ENCODE assay signal across 19 mouse cellular contexts in genomic region chr2:29034542-29035475, GRCm38 (mm10). TPM values are rescaled to one million over a fixed set of nuclear protein-coding genes. Genes with fewer than 3 reads are reported as not detected.
DNase-seq lines count a peak whose midpoint lies in the region; ATAC-seq and TF ChIP-seq lines count a peak whose summit lies in the region.
"Had no signal": no experiment of that assay in that cellular context is flagged by ENCODE, and none has a peak within 500 bp of the region (broad histone marks: within the 10 kb centered on the region; RNA-seq: fewer than 3 reads in every experiment).

No protein-coding gene starts in this region.

- ATAC-seq in forebrain, embryonic 12.5 days (ENCODE audit: low FRiP score): 0 out of 2 replicates have a peak, but pooled peaks have one; percentile 36
- ATAC-seq in forebrain, postnatal 0 days: no peak
- no peak for ATAC-seq in midbrain, embryonic 12.5 days (ENCODE audit: low FRiP score, low read depth)
- ATAC-seq in midbrain, embryonic 15.5 days (replicated peaks): no peak
- peak; percentile 53; the same call in 1 of the 2 replicates for ATAC-seq in liver, embryonic 11.5 days (replicated peaks; ENCODE audit: low FRiP score)
- ATAC-seq in stomach, embryonic 16.5 days (ENCODE audit: insufficient read depth, low FRiP score): peak; percentile 58; the same call in 1 of the 2 replicates
- ATAC-seq in cerebellum, adult (ENCODE audit: insufficient number of reproducible peaks, low FRiP score, low TSS enrichment): no peak

- no peaks in the 10 kb centered on the region for H3K36me3 ChIP-seq in forebrain, embryonic 12.5 days (replicated peaks)
- no peaks in the 10 kb centered on the region for H3K36me3 ChIP-seq in forebrain, postnatal 0 days (ENCODE audit: insufficient read depth)
- no peaks in the 10 kb centered on the region for H3K36me3 ChIP-seq in midbrain, embryonic 12.5 days
- no peaks in the 10 kb centered on the region for H3K36me3 ChIP-seq in midbrain, embryonic 15.5 days (replicated peaks)
- no peaks in the 10 kb centered on the region for H3K36me3 ChIP-seq in liver, embryonic 11.5 days (ENCODE audit: control insufficient read depth, insufficient read depth, low read length)
- no peaks in the 10 kb centered on the region for H3K36me3 ChIP-seq in stomach, embryonic 16.5 days (ENCODE audit: control insufficient read depth, insufficient read depth, low read length)
- H3K36me3 ChIP-seq: embryonic facial prominence, embryonic 12.5 days; heart, embryonic 12.5 days; hindbrain, embryonic 15.5 days; limb, embryonic 12.5 days had no signal

- no peak overlapping the region for H3K4me2 ChIP-seq in forebrain, embryonic 12.5 days
- no peak overlapping the region for H3K4me2 ChIP-seq in forebrain, postnatal 0 days (ENCODE audit: low read depth)
- no peak overlapping the region for H3K4me2 ChIP-seq in midbrain, embryonic 12.5 days (replicated peaks)
- no peak overlapping the region for H3K4me2 ChIP-seq in midbrain, embryonic 15.5 days
- H3K4me2 ChIP-seq in liver, embryonic 11.5 days: no peak overlapping the region
- H3K4me2 ChIP-seq in stomach, embryonic 16.5 days (ENCODE audit: low read depth, low read length): no peak overlapping the region
- H3K4me2 ChIP-seq: embryonic facial prominence, embryonic 12.5 days; heart, embryonic 12.5 days; hindbrain, embryonic 15.5 days; limb, embryonic 12.5 days had no signal

- no peak overlapping the region for H3K27ac ChIP-seq in forebrain, embryonic 12.5 days
- H3K27ac ChIP-seq in forebrain, postnatal 0 days (ENCODE audit: low read depth, low read length): no peak overlapping the region
- H3K27ac ChIP-seq in midbrain, embryonic 12.5 days (replicated peaks): peak overlapping the region; percentile 20; the same call in 1 of the 2 replicates
- no peak overlapping the region for H3K27ac ChIP-seq in midbrain, embryonic 15.5 days
- peak overlapping the region; percentile 68 for H3K27ac ChIP-seq in liver, embryonic 11.5 days (ENCODE audit: low read depth, low read length)
- H3K27ac ChIP-seq in stomach, embryonic 16.5 days (ENCODE audit: low read length): no peak overlapping the region
- H3K27ac ChIP-seq: embryonic facial prominence, embryonic 12.5 days; hindbrain, embryonic 15.5 days; limb, embryonic 12.5 days had no signal

- no peak overlapping the region for H3K4me3 ChIP-seq in forebrain, embryonic 12.5 days (replicated peaks)
- no peak overlapping the region for H3K4me3 ChIP-seq in forebrain, postnatal 0 days (ENCODE audit: low read depth, low read length)
- no peak overlapping the region for H3K4me3 ChIP-seq in midbrain, embryonic 12.5 days
- H3K4me3 ChIP-seq in midbrain, embryonic 15.5 days: no peak overlapping the region
- H3K4me3 ChIP-seq in liver, embryonic 11.5 days (ENCODE audit: low read depth, low read length): no peak overlapping the region
- no peak overlapping the region for H3K4me3 ChIP-seq in stomach, embryonic 16.5 days (replicated peaks; ENCODE audit: low read length)
- H3K4me3 ChIP-seq: embryonic facial prominence, embryonic 12.5 days; heart, embryonic 12.5 days; hindbrain, embryonic 15.5 days; limb, embryonic 12.5 days had no signal

- no peaks in the 10 kb centered on the region for H3K9me3 ChIP-seq in forebrain, embryonic 12.5 days
- no peaks in the 10 kb centered on the region for H3K9me3 ChIP-seq in forebrain, postnatal 0 days (ENCODE audit: low read length)
- no peaks in the 10 kb centered on the region for H3K9me3 ChIP-seq in midbrain, embryonic 12.5 days
- H3K9me3 ChIP-seq in midbrain, embryonic 15.5 days: no peaks in the 10 kb centered on the region
- H3K9me3 ChIP-seq in liver, embryonic 11.5 days (ENCODE audit: control insufficient read depth, low read length): no peaks in the 10 kb centered on the region
- no peaks in the 10 kb centered on the region for H3K9me3 ChIP-seq in stomach, embryonic 16.5 days (replicated peaks; ENCODE audit: control insufficient read depth, low read length)
- H3K9me3 ChIP-seq: embryonic facial prominence, embryonic 12.5 days; heart, embryonic 12.5 days; hindbrain, embryonic 15.5 days; limb, embryonic 12.5 days had no signal

- DNase-seq in forebrain, postnatal 0 days: no peak
- DNase-seq in liver, embryonic 11.5 days (ENCODE audit: low spot score): no peak
- DNase-seq in cerebellum, postnatal 4 days (ENCODE audit: low spot score in 2 of 2): no peak
- DNase-seq: adrenal gland, adult 8-10 months; cerebellum, adult 18-20 months; cerebellum, postnatal 36 days; layer of hippocampus, adult 9-11 months; right cerebral cortex, adult 18-20 months had no signal

- WGBS in forebrain, embryonic 12.5 days: 27% methylated on average over 20 of the region's 20 CpGs
- 30% methylated on average over 20 of the region's 20 CpGs for WGBS in forebrain, postnatal 0 days
- WGBS in midbrain, embryonic 12.5 days: 29% methylated on average over 20 of the region's 20 CpGs
- WGBS in midbrain, embryonic 15.5 days: 31% methylated on average over 20 of the region's 20 CpGs
- 62% methylated on average over 20 of the region's 20 CpGs for WGBS in liver, embryonic 11.5 days
- 52% methylated on average over 20 of the region's 20 CpGs for WGBS in stomach, embryonic 16.5 days

- H3K4me1 ChIP-seq in forebrain, embryonic 12.5 days: peaks cover 39% of the 10 kb centered on the region
- H3K4me1 ChIP-seq in forebrain, postnatal 0 days (ENCODE audit: insufficient read depth): no peaks in the 10 kb centered on the region
- peaks cover 34% of the 10 kb centered on the region for H3K4me1 ChIP-seq in midbrain, embryonic 12.5 days
- peaks cover 21% of the 10 kb centered on the region for H3K4me1 ChIP-seq in midbrain, embryonic 15.5 days
- peaks cover 3% of the 10 kb centered on the region; the same call in 1 of the 2 replicates for H3K4me1 ChIP-seq in liver, embryonic 11.5 days (replicated peaks; ENCODE audit: control insufficient read depth, insufficient read depth, low read length)
- no peaks in the 10 kb centered on the region; the same call in 1 of the 2 replicates for H3K4me1 ChIP-seq in stomach, embryonic 16.5 days (ENCODE audit: control insufficient read depth, insufficient read depth, low read length)

- no peak for TF ChIP-seq CTCF in forebrain, postnatal 0 days (IDR thresholded peaks at IDR 0.05; ENCODE audit: low read depth)

- no peak overlapping the region for H3K9ac ChIP-seq in forebrain, embryonic 12.5 days
- no peak overlapping the region for H3K9ac ChIP-seq in forebrain, postnatal 0 days
- no peak overlapping the region for H3K9ac ChIP-seq in midbrain, embryonic 12.5 days (replicated peaks)
- H3K9ac ChIP-seq in midbrain, embryonic 15.5 days: no peak overlapping the region
- no peak overlapping the region for H3K9ac ChIP-seq in liver, embryonic 11.5 days (ENCODE audit: low read depth, low read length)
- H3K9ac ChIP-seq in stomach, embryonic 16.5 days (ENCODE audit: low read length): no peak overlapping the region
- H3K9ac ChIP-seq: embryonic facial prominence, embryonic 12.5 days; heart, embryonic 12.5 days; hindbrain, embryonic 15.5 days; limb, embryonic 12.5 days had no signal

- peaks cover 97% of the 10 kb centered on the region for H3K27me3 ChIP-seq in forebrain, embryonic 12.5 days
- peaks cover 31% of the 10 kb centered on the region for H3K27me3 ChIP-seq in forebrain, postnatal 0 days (ENCODE audit: insufficient read depth, low read length)
- H3K27me3 ChIP-seq in midbrain, embryonic 12.5 days: peaks cover 79% of the 10 kb centered on the region
- H3K27me3 ChIP-seq in midbrain, embryonic 15.5 days (replicated peaks): 0 out of 2 replicates have a peak, but pooled peaks cover 18% of the 10 kb centered on the region
- peaks cover 10% of the 10 kb centered on the region for H3K27me3 ChIP-seq in liver, embryonic 11.5 days (replicated peaks; ENCODE audit: control insufficient read depth, insufficient read depth, low read length)
- no peaks in the 10 kb centered on the region for H3K27me3 ChIP-seq in stomach, embryonic 16.5 days (ENCODE audit: control insufficient read depth, insufficient read depth, low read length)

RNA-seq across cellular contexts. Expression of gene Cfap77, which starts 20.1 kb away (rescaled TPM):
- polyA plus RNA-seq in forebrain, embryonic 12.5 days (2016; fragmentation: Nextera tagmentation; extraction: Ambion mirVana): 0.19 and 0.26 TPM in 2 replicates
- 0.57 TPM in 1 of 2 replicates, not detected in the other for total RNA-seq in forebrain, postnatal 0 days (2014; rRNA removed)
- 0.43 and 0.59 TPM in 2 replicates for polyA plus RNA-seq in forebrain, postnatal 0 days (2015; fragmentation: Nextera tagmentation; extraction: Ambion mirVana)
- polyA plus RNA-seq in midbrain, embryonic 12.5 days (2016; fragmentation: Nextera tagmentation; extraction: Ambion mirVana): 0.47 and 0.64 TPM in 2 replicates
- 0.82 and 1.3 TPM in 2 replicates for polyA plus RNA-seq in midbrain, embryonic 15.5 days (2015; fragmentation: Nextera tagmentation; extraction: Ambion mirVana)
- polyA plus RNA-seq in liver, embryonic 11.5 days (2014; fragmentation: Nextera tagmentation; extraction: Ambion mirVana): 0.25 and 0.71 TPM in 2 replicates
- polyA plus RNA-seq in stomach, embryonic 16.5 days (2015; fragmentation: Nextera tagmentation; extraction: Ambion mirVana): 0.29 and 0.62 TPM in 2 replicates
- total RNA-seq: heart, postnatal 25 days; neutrophil, adult 5-6 weeks had no signal

RNA-seq across cellular contexts. Expression of gene Ttf1, which starts 25.3 kb away (rescaled TPM):
- 10.9 and 12.5 TPM in 2 replicates for polyA plus RNA-seq in forebrain, embryonic 12.5 days (2016; fragmentation: Nextera tagmentation; extraction: Ambion mirVana)
- 8.5 and 72.5 TPM in 2 replicates for total RNA-seq in forebrain, postnatal 0 days (2014; rRNA removed)
- polyA plus RNA-seq in forebrain, postnatal 0 days (2015; fragmentation: Nextera tagmentation; extraction: Ambion mirVana): 2.2 and 3.4 TPM in 2 replicates
- 13.8 and 15.5 TPM in 2 replicates for polyA plus RNA-seq in midbrain, embryonic 12.5 days (2016; fragmentation: Nextera tagmentation; extraction: Ambion mirVana)
- polyA plus RNA-seq in midbrain, embryonic 15.5 days (2015; fragmentation: Nextera tagmentation; extraction: Ambion mirVana): 8.0 and 8.9 TPM in 2 replicates
- polyA plus RNA-seq in liver, embryonic 11.5 days (2014; fragmentation: Nextera tagmentation; extraction: Ambion mirVana): 11.0 and 11.1 TPM in 2 replicates
- 10.0 and 10.4 TPM in 2 replicates for polyA plus RNA-seq in stomach, embryonic 16.5 days (2015; fragmentation: Nextera tagmentation; extraction: Ambion mirVana)

Comparison
In these comparisons a context has a peak if more than half of its experiments do, and no peak if none do; other contexts are left out.
1. ATAC-seq: peak in forebrain, embryonic 12.5 days (single experiment), liver, embryonic 11.5 days (single experiment) and stomach, embryonic 16.5 days (single experiment); none in forebrain, postnatal 0 days (single experiment), midbrain, embryonic 12.5 days (single experiment), midbrain, embryonic 15.5 days (single experiment) and cerebellum, adult (single experiment).
2. H3K27ac ChIP-seq: peak in midbrain, embryonic 12.5 days (single experiment) and liver, embryonic 11.5 days (single experiment); none in forebrain, embryonic 12.5 days (single experiment), forebrain, postnatal 0 days (single experiment), midbrain, embryonic 15.5 days (single experiment) and stomach, embryonic 16.5 days (single experiment).